Mouse (Mus musculus) olfactory bulb, adult 2 months (tissue): ENCODE data around the gene Cybc1. TPM values are rescaled to one million over a fixed set of nuclear protein-coding genes. Genes with fewer than 3 reads are reported as not detected.

ENCODE experiments used
- H3K27ac ChIP-seq: fragments of 200-500 bp; 2 replicates; pipeline ENCODE4 v1.5.1; 2012; ENCODE audit warnings: low read depth, low read length; ENCODE audit not compliant: insufficient read depth
- H3K4me1 ChIP-seq: fragments of 200-500 bp; 2 replicates; pipeline ENCODE4 v1.6.1; 2012; ENCODE audit warnings: low read length; ENCODE audit not compliant: control insufficient read depth, insufficient read depth
- H3K4me3 ChIP-seq: fragments of 200-500 bp; 2 replicates; pipeline ENCODE4 v1.5.1; 2012; ENCODE audit warnings: mild to moderate bottlenecking, low read depth, low read length, moderate library complexity; ENCODE audit not compliant: insufficient read depth
- CTCF ChIP-seq: fragments of 200-500 bp; IDR thresholded peaks from 2 replicates; pipeline ENCODE4 v1.5.1; 2012; ENCODE audit warnings: low read depth, mild to moderate bottlenecking, low read length, moderate library complexity; ENCODE audit not compliant: insufficient read depth
- POLR2A ChIP-seq: fragments of 200-500 bp; IDR thresholded peaks from 2 replicates; pipeline ENCODE4 v1.6.1; 2012; ENCODE audit warnings: mild to moderate bottlenecking, low read depth, low read length, moderate library complexity; ENCODE audit not compliant: insufficient read depth
- WGBS: fragments of 180-500 bp; shearing (Covaris S2); methylation state at CpG from one replicate; pipeline ENCODE4 v1.1.7; 2018; 5-methylcytosine and 5-hydroxymethylcytosine counted together
- polyA plus RNA-seq: library from polyadenylated mRNA; stranded (reverse); fragments of >200 nt; gene quantifications from 2 replicates; pipeline ENCODE4 v1.2.4, GENCODE M21; 2012; ENCODE audit warnings: low replicate concordance; ENCODE audit not compliant: missing spikeins, insufficient read depth, insufficient read length

Gene Cybc1
- polyA plus RNA-seq, 1 experiment = not detected

- TF ChIP-seq POLR2A (no peak), CTCF (no peak)
- H3K4me3 ChIP-seq = no peak overlapping the region
- WGBS = 76% methylated on average over 6 of the region's 6 CpGs
- H3K4me1 ChIP-seq = no peaks in the 10 kb centered on the region
- H3K27ac ChIP-seq = no peak overlapping the region
Observed at GRCm38 (mm10) chr11:121221321-121222010, 7.7 kb downstream of the Cybc1 start.

- no peak overlapping the region for H3K4me3 ChIP-seq
- WGBS = 88% methylated on average over 5 of the region's 5 CpGs
- TF ChIP-seq POLR2A (no peak), CTCF (no peak)
- no peaks in the 10 kb centered on the region for H3K4me1 ChIP-seq
- no peak overlapping the region for H3K27ac ChIP-seq
Observed at GRCm38 (mm10) chr11:121220771-121221170, 8.4 kb downstream of the Cybc1 start.

GRCm38 (mm10) chr11:121219776-121220175 lies 9.3 kb downstream of the Cybc1 start:
- Histone ChIP-seq H3K4me3 (no peak overlapping the region), H3K4me1 (no peaks in the 10 kb centered on the region), H3K27ac (no peak overlapping the region)
- TF ChIP-seq CTCF = no peak
- TF ChIP-seq POLR2A = no peak
- WGBS = 92% methylated on average over 11 of the region's 11 CpGs

- Histone ChIP-seq H3K4me3 (no peak overlapping the region), H3K4me1 (no peaks in the 10 kb centered on the region), H3K27ac (no peak overlapping the region)
- 95% methylated on average over 3 of the region's 3 CpGs for WGBS
- TF ChIP-seq POLR2A = no peak
- no peak for TF ChIP-seq CTCF
Observed at GRCm38 (mm10) chr11:121216831-121217230, 12.3 kb downstream of the Cybc1 start.

- under 1% methylated on average over 67 of the region's 70 CpGs for WGBS
- Histone ChIP-seq H3K27ac (peak within 1 kb of the TSS; percentile 76), H3K4me1 (peaks cover 6% of the 10 kb centered on the region), H3K4me3 (peak within 1 kb of the TSS; percentile 80)
- peak; percentile 52 for TF ChIP-seq POLR2A
- no peak for TF ChIP-seq CTCF
Observed at GRCm38 (mm10) chr11:121204161-121205006, 24.7 kb downstream of the Cybc1 start, which contains the start of the genes Hexdc and Ogfod3. Gene Hexdc (plus strand): TSS chr11:121204433. Gene Ogfod3 (minus strand): TSS chr11:121204711.

GRCm38 (mm10) chr11:121203859-121204160 lies 25.3 kb downstream of the Cybc1 start:
- H3K4me1 ChIP-seq = peaks cover 6% of the 10 kb centered on the region
- WGBS = 0% methylated on average over 5 of the region's 5 CpGs
- TF ChIP-seq POLR2A (no peak), CTCF (no peak)
- 0 out of 2 replicates have a peak overlapping the region, but pooled peaks have one; percentile 29 for H3K27ac ChIP-seq
- peak overlapping the region; percentile 80 for H3K4me3 ChIP-seq

GRCm38 (mm10) chr11:121201436-121202198 lies 27.5 kb downstream of the Cybc1 start:
- 40% methylated on average over 11 of the region's 11 CpGs for WGBS
- no peak overlapping the region for H3K4me3 ChIP-seq
- H3K4me1 ChIP-seq = peaks cover 6% of the 10 kb centered on the region
- no peak overlapping the region for H3K27ac ChIP-seq
- no peak for TF ChIP-seq POLR2A
- TF ChIP-seq CTCF = no peak

GRCm38 (mm10) chr11:121200781-121201180 lies 28.3 kb downstream of the Cybc1 start:
- TF ChIP-seq POLR2A (no peak), CTCF (no peak)
- no peak overlapping the region for H3K4me3 ChIP-seq
- peaks cover 6% of the 10 kb centered on the region for H3K4me1 ChIP-seq
- no peak overlapping the region for H3K27ac ChIP-seq
- WGBS = 94% methylated on average over 6 of the region's 6 CpGs
